Mouse (Mus musculus): ENCODE measurements around the gene Thsd4.

GRCm38 (mm10) chr9:60288789-60289188 lies 233.1 kb downstream of the Thsd4 start:
- TF ChIP-seq EP300 (IDR thresholded peaks at IDR 0.05) (no peak), CTCF (IDR thresholded peaks at IDR 0.05) (no peak)
